Mouse (Mus musculus) midbrain, postnatal 0 days (tissue): ENCODE data around the gene Proser1. TPM values are rescaled to one million over a fixed set of nuclear protein-coding genes. Genes with fewer than 3 reads are reported as not detected.

Source experiments
- ATAC-seq: fragments of 200-750 bp; cut with Nextera tagmentation; 2 replicates; pipeline ENCODE4 v1.8.0; 2017; ENCODE audit warnings: moderate number of reproducible peaks, mild to moderate bottlenecking, moderate TSS enrichment, moderate library complexity; ENCODE audit not compliant: low FRiP score
- DNase-seq: peaks from one replicate; pipeline ENCODE4 v3.0.0-alpha.2; 2015; ENCODE audit warnings: low spot score
- H3K27ac ChIP-seq: fragments of 300-500 bp; sonication (generic); 2 replicates; pipeline ENCODE4 v1.5.1; 2014; ENCODE audit warnings: low read depth, mild to moderate bottlenecking, low read length, mixed read lengths
- H3K27me3 ChIP-seq: fragments of 300-500 bp; sonication (generic); 2 replicates; pipeline ENCODE4 v1.6.1; 2014; ENCODE audit warnings: low read length, control low read depth, mixed read lengths; ENCODE audit not compliant: insufficient read depth
- H3K36me3 ChIP-seq: fragments of 300-500 bp; sonication (generic); 2 replicates; pipeline ENCODE4 v1.6.1; 2014; ENCODE audit warnings: low read length, control low read depth, mixed read lengths; ENCODE audit not compliant: insufficient read depth
- H3K4me1 ChIP-seq: fragments of 300-500 bp; sonication (generic); 2 replicates; pipeline ENCODE4 v1.6.1; 2014; ENCODE audit warnings: mild to moderate bottlenecking, control low read depth, antibody characterized with exemption, low read length, mixed read lengths; ENCODE audit not compliant: insufficient read depth
- H3K4me2 ChIP-seq: fragments of 300-500 bp; sonication (generic); 2 replicates; pipeline ENCODE4 v1.6.1; 2014; ENCODE audit warnings: low read depth, mild to moderate bottlenecking, low read length, mixed read lengths; ENCODE audit not compliant: poor library complexity, severe bottlenecking
- H3K4me3 ChIP-seq: fragments of 300-500 bp; sonication (generic); 2 replicates; pipeline ENCODE4 v1.5.1; 2014; ENCODE audit warnings: low read depth, mild to moderate bottlenecking, low read length, moderate library complexity
- H3K9ac ChIP-seq: fragments of 300-500 bp; sonication (generic); replicated peaks from 2 replicates; pipeline ENCODE4 v1.6.1; 2014; ENCODE audit warnings: mild to moderate bottlenecking, low read length, moderate library complexity, mixed read lengths; ENCODE audit not compliant: poor library complexity, severe bottlenecking
- H3K9me3 ChIP-seq: fragments of 300-500 bp; sonication (generic); 2 replicates; pipeline ENCODE4 v1.6.1; 2016; ENCODE audit warnings: low read length, control low read depth
- CTCF ChIP-seq: IDR thresholded peaks from 2 replicates; pipeline ENCODE4 v1.5.1; 2016; ENCODE audit warnings: antibody characterized with exemption, mild to moderate bottlenecking
- WGBS: fragments of 180-500 bp; shearing (Covaris S2); extraction: QIAGEN DNeasy Blood & Tissue Kit; methylation state at CpG from one replicate; pipeline ENCODE4 v1.1.7; 2014; 5-methylcytosine and 5-hydroxymethylcytosine counted together
- polyA plus RNA-seq: library from polyadenylated mRNA; unstranded; fragments of >200 nt; fragmentation: Nextera tagmentation; extraction: Ambion mirVana; gene quantifications from 2 replicates; pipeline ENCODE4 v1.2.1, GENCODE M21; 2015
- total RNA-seq: library from RNA; depleted of rRNA; stranded (reverse); fragments of >200 nt; gene quantifications from 2 replicates; pipeline ENCODE4 v1.2.3, GENCODE M21; 2014

Gene Proser1
- total and polyA plus RNA-seq, 2 experiments from 2014 or later: 4.9 to 15.1 TPM

- WGBS: 83% methylated on average over 5 of the region's 5 CpGs
- Histone ChIP-seq H3K9me3 (no peaks in the 10 kb centered on the region), H3K4me1 (no peaks in the 10 kb centered on the region), H3K4me3 (no peak overlapping the region), H3K27ac (no peak overlapping the region), H3K4me2 (no peak overlapping the region), H3K36me3 (peaks cover 47% of the 10 kb centered on the region), H3K27me3 (no peaks in the 10 kb centered on the region), H3K9ac (no peak overlapping the region)
- no peak for ATAC-seq
- no peak for DNase-seq
- no peak for TF ChIP-seq CTCF
Observed at GRCm38 (mm10) chr3:53457750-53458149, 5.7 kb upstream of the Proser1 start.

DNA sequence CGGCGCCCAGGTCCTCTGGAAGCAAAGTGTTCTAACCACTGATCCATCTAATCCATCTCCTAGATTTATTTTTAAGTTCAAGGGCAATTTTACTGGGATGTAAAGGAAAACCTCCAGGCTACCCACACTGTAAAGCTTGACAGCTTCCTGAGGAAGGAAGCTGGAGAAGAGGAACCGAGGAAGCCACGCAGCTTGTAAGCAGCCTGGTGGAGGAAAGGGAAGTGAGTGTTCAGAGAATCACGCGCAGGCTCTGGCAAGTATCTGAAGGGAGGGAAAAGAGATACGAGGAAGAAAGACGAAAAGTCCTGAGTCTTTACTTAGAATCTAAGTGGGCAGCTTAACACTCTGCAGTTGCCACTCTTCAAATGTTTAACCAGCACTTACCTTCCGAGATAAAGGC lies 3.4 kb upstream of the Proser1 start:
- DNase-seq: no peak
- WGBS: 89% methylated on average over 9 of the region's 9 CpGs

DNA sequence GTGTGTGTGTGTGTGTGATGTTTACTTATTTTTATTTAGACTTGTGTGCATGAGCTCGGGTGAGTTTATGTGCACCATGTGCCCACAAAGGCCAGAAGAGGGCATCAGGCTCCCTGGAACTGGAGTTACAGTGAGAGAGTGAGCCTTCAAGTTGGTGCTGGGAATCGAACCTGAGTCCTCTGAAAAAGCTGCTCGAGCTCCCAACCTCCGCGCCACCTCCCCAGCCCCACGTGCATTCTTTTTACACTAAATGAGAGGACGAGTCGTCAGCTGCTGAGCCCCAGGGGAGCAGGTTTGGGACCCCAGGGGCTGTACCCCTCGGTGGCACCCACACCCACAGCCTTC lies 793 bp upstream of the Proser1 start:
- ATAC-seq: no peak
- peak; percentile 33 for DNase-seq
- peaks cover 4% of the 10 kb centered on the region; the same call in 1 of the 2 replicates for H3K36me3 ChIP-seq
- peak overlapping the region; percentile 86 for H3K4me3 ChIP-seq
- WGBS: 8% methylated on average over 9 of the region's 9 CpGs
- no peaks in the 10 kb centered on the region for H3K9me3 ChIP-seq
- no peaks in the 10 kb centered on the region for H3K27me3 ChIP-seq
- H3K4me2 ChIP-seq: peak overlapping the region; percentile 78
- H3K9ac ChIP-seq: peak overlapping the region; percentile 84
- peaks cover 9% of the 10 kb centered on the region; the same call in 1 of the 2 replicates for H3K4me1 ChIP-seq
- H3K27ac ChIP-seq: peak overlapping the region; percentile 80
- peak; percentile 45 for TF ChIP-seq CTCF

More for the DNA sequence above, 3.4 kb upstream of the Proser1 start:
- ATAC-seq: no peak
- no peaks in the 10 kb centered on the region for H3K4me1 ChIP-seq
- no peaks in the 10 kb centered on the region for H3K27me3 ChIP-seq
- no peak overlapping the region for H3K9ac ChIP-seq
- H3K9me3 ChIP-seq: no peaks in the 10 kb centered on the region
- no peak overlapping the region for H3K27ac ChIP-seq
- no peak overlapping the region for H3K4me2 ChIP-seq
- H3K36me3 ChIP-seq: peaks cover 26% of the 10 kb centered on the region
- TF ChIP-seq CTCF: no peak
- no peak overlapping the region for H3K4me3 ChIP-seq

DNA sequence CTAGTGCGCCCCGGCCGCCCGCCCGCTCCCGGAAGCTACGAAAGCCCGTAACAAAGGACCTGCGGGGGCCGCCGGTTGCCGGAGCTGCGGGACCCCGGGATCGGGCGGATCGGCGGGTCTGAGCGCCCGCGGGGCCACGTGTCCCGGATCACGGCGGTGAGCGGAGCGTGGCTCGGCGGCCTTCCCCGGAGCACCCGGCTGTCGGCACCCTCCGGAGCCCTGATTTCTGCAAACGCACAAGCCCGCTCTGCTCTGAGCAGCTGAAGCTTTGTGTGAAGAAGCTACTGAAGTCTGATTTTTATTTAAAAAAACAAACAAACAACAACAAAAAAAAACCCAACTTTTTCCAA lies 274 bp downstream of the Proser1 start:
- TF ChIP-seq CTCF: no peak
- Histone ChIP-seq H3K9ac (peak overlapping the region; percentile 81), H3K27me3 (no peaks in the 10 kb centered on the region), H3K4me3 (peak overlapping the region; percentile 86), H3K4me1 (peaks cover 9% of the 10 kb centered on the region; the same call in 1 of the 2 replicates), H3K27ac (peak overlapping the region; percentile 80), H3K9me3 (no peaks in the 10 kb centered on the region), H3K4me2 (peak overlapping the region; percentile 78), H3K36me3 (0 out of 2 replicates have a peak, but pooled peaks cover 3% of the 10 kb centered on the region)
- WGBS: under 1% methylated on average over 35 of the region's 35 CpGs
- DNase-seq (no peak), ATAC-seq (peak; percentile 47; the same call in 1 of the 2 replicates)

GRCm38 (mm10) chr3:53464146-53464698 lies 756 bp downstream of the Proser1 start:
- Histone ChIP-seq H3K4me3 (peak overlapping the region; percentile 86), H3K9ac (peak overlapping the region; percentile 81), H3K27ac (peak overlapping the region; percentile 80), H3K4me1 (peaks cover 9% of the 10 kb centered on the region; the same call in 1 of the 2 replicates), H3K4me2 (peak overlapping the region; percentile 78), H3K9me3 (no peaks in the 10 kb centered on the region), H3K36me3 (0 out of 2 replicates have a peak, but pooled peaks cover 3% of the 10 kb centered on the region), H3K27me3 (no peaks in the 10 kb centered on the region)
- no peak for ATAC-seq
- DNase-seq: no peak
- WGBS: under 1% methylated on average over 20 of the region's 20 CpGs
- no peak for TF ChIP-seq CTCF

DNA sequence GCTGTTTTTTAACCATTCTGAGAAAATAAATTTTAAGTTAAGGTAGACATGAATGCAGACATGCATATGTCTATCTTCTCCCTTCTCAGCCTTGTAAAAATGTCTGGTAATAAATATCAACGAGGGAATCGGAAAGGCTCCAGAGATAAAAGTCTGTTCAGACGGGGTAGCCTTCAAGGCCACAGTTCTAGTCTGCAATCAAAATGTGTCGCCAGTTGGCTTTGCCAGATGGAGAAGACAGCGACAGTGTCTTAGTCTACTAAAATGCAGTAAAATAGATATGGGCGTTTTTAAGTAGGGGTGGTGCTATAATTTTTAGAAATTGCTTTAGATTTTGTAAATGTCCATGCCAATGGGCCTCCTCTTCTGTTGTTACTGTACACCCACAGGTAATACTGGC lies 1.9 kb downstream of the Proser1 start:
- ATAC-seq: no peak
- Histone ChIP-seq H3K27ac (no peak overlapping the region), H3K4me1 (peaks cover 9% of the 10 kb centered on the region; the same call in 1 of the 2 replicates), H3K9me3 (no peaks in the 10 kb centered on the region), H3K27me3 (no peaks in the 10 kb centered on the region), H3K4me3 (peak overlapping the region; percentile 14; the same call in 1 of the 2 replicates), H3K36me3 (no peaks in the 10 kb centered on the region), H3K4me2 (peak overlapping the region; percentile 78), H3K9ac (no peak overlapping the region)
- 68% methylated on average over 6 of the region's 6 CpGs for WGBS
- no peak for TF ChIP-seq CTCF
- no peak for DNase-seq
